Mouse (Mus musculus) intestine, embryonic 15.5 days (tissue): ENCODE results near the gene St6galnac6. TPM values are rescaled to one million over a fixed set of nuclear protein-coding genes. Genes with fewer than 3 reads are reported as not detected.

Experiments used
- microRNA counts: library from miRNA; unstranded; fragments of <30 nt; microRNA quantifications from one replicate; lab custom pipeline; 2016
- polyA plus RNA-seq: library from polyadenylated mRNA; unstranded; fragments of >200 nt; fragmentation: Nextera tagmentation; extraction: Ambion mirVana; gene quantifications from 2 replicates; pipeline ENCODE4 v1.2.1, GENCODE M21; 2015

The St6galnac6 gene
- polyA plus RNA-seq, 1 experiment from 2014 or later = 14.0 TPM

MicroRNAs within 50 kb of the gene (microRNA counts, 519-probe panel; counts per million panel counts)
- microRNA mmu-miR-1954 (lab: Ali Mortazavi, UCI) = 97.1 counts per million, percentile 29 among the panel's probes with 10 or more counts

Other genes with a start within 250 kb of the St6galnac6 start
- 38.9 and 39.8 TPM in 2 replicates for gene Ciz1, start 247.4 kb upstream of the St6galnac6 start, polyA plus RNA-seq
- gene Dnm1, start 246.4 kb upstream of the St6galnac6 start, polyA plus RNA-seq = 12.2 and 16.4 TPM in 2 replicates
- gene 1110008P14Rik, start 217.8 kb upstream of the St6galnac6 start, polyA plus RNA-seq = 38.6 and 42.5 TPM in 2 replicates
- gene Lcn2, start 211.5 kb upstream of the St6galnac6 start, polyA plus RNA-seq = 1.8 and 4.7 TPM in 2 replicates
- gene Ptges2, start 203.8 kb upstream of the St6galnac6 start, polyA plus RNA-seq = 43.5 and 48.2 TPM in 2 replicates
- 4.7 and 5.0 TPM in 2 replicates for gene Naif1, start 149.3 kb upstream of the St6galnac6 start, polyA plus RNA-seq
- 20.0 and 20.1 TPM in 2 replicates for gene Slc25a25, start 148.3 kb upstream of the St6galnac6 start, polyA plus RNA-seq
- gene Fam102a, start 64.4 kb upstream of the St6galnac6 start, polyA plus RNA-seq = 9.7 and 9.8 TPM in 2 replicates
- 115 and 121 TPM in 2 replicates for gene Dpm2, start 28.9 kb upstream of the St6galnac6 start, polyA plus RNA-seq
- 0.56 and 0.69 TPM in 2 replicates for gene Pip5kl1, start 24.9 kb upstream of the St6galnac6 start, polyA plus RNA-seq
- gene 9430097D07Rik, start 24.0 kb upstream of the St6galnac6 start, polyA plus RNA-seq = not detected in 2 replicates
- gene St6galnac4, start 12.6 kb upstream of the St6galnac6 start, polyA plus RNA-seq = 16.4 and 18.8 TPM in 2 replicates
- gene Ak1, start 22.0 kb downstream of the St6galnac6 start, polyA plus RNA-seq = 19.2 and 19.6 TPM in 2 replicates
- gene Eng, start 46.9 kb downstream of the St6galnac6 start, polyA plus RNA-seq = 62.6 and 63.2 TPM in 2 replicates
- 30.1 and 35.5 TPM in 2 replicates for gene Fpgs, start 104.4 kb downstream of the St6galnac6 start, polyA plus RNA-seq
- gene Cdk9, start 113.4 kb downstream of the St6galnac6 start, polyA plus RNA-seq = 95.7 and 99.6 TPM in 2 replicates
- 27.8 and 28.6 TPM in 2 replicates for gene Sh2d3c, start 121.3 kb downstream of the St6galnac6 start, polyA plus RNA-seq
- gene 6330409D20Rik, start 141.3 kb downstream of the St6galnac6 start, polyA plus RNA-seq = 0.13 and 0.34 TPM in 2 replicates
- 61.4 and 64.2 TPM in 2 replicates for gene Tor2a, start 157.5 kb downstream of the St6galnac6 start, polyA plus RNA-seq
- 0.18 and 0.29 TPM in 2 replicates for gene Ttc16, start 175.9 kb downstream of the St6galnac6 start, polyA plus RNA-seq
- 5.5 and 6.4 TPM in 2 replicates for gene Ptrh1, start 176.1 kb downstream of the St6galnac6 start, polyA plus RNA-seq
- 0.26 and 0.61 TPM in 2 replicates for gene Cfap157, start 184.7 kb downstream of the St6galnac6 start, polyA plus RNA-seq
- 21.2 and 22.1 TPM in 2 replicates for gene Stxbp1, start 247.5 kb downstream of the St6galnac6 start, polyA plus RNA-seq